Mouse (Mus musculus): ENCODE measurements around the gene Olfr550. TPM values are rescaled to one million over a fixed set of nuclear protein-coding genes. Genes with fewer than 3 reads are reported as not detected.

The Olfr550 gene
- polyA plus RNA-seq, 1 experiment from 2014 or later = not detected

Other genes starting within 250 kb of the Olfr550 start
- 145 and 148 TPM in 2 replicates for gene Rrm1, start 129.7 kb upstream of the Olfr550 start, polyA plus RNA-seq (2014; fragmentation: Nextera tagmentation; extraction: Ambion mirVana)
- 0.22 and 0.60 TPM in 2 replicates for gene Olfr543, start 89.8 kb upstream of the Olfr550 start, polyA plus RNA-seq (2014; fragmentation: Nextera tagmentation; extraction: Ambion mirVana)
- 0.10 TPM in 1 of 2 replicates, not detected in the other for gene Olfr544, start 83.1 kb upstream of the Olfr550 start, polyA plus RNA-seq (2014; fragmentation: Nextera tagmentation; extraction: Ambion mirVana)
- 0.09 TPM in 1 of 2 replicates, not detected in the other for gene Olfr545, start 71.9 kb upstream of the Olfr550 start, polyA plus RNA-seq (2014; fragmentation: Nextera tagmentation; extraction: Ambion mirVana)
- gene Olfr547, start 36.7 kb upstream of the Olfr550 start, polyA plus RNA-seq (2014; fragmentation: Nextera tagmentation; extraction: Ambion mirVana) = not detected in 2 replicates
- gene Olfr548-ps1, start 30.5 kb upstream of the Olfr550 start, polyA plus RNA-seq (2014; fragmentation: Nextera tagmentation; extraction: Ambion mirVana) = not detected in 2 replicates
- gene Olfr549, start 21.6 kb upstream of the Olfr550 start, polyA plus RNA-seq (2014; fragmentation: Nextera tagmentation; extraction: Ambion mirVana) = not detected in 2 replicates
- 0.97 and 2.1 TPM in 2 replicates for gene Trim21, start 6.0 kb upstream of the Olfr550 start, polyA plus RNA-seq (2014; fragmentation: Nextera tagmentation; extraction: Ambion mirVana)
- gene Olfr551, start 20.4 kb downstream of the Olfr550 start, polyA plus RNA-seq (2014; fragmentation: Nextera tagmentation; extraction: Ambion mirVana) = not detected in 2 replicates
- gene Olfr552, start 26.3 kb downstream of the Olfr550 start, polyA plus RNA-seq (2014; fragmentation: Nextera tagmentation; extraction: Ambion mirVana) = not detected in 2 replicates
- gene Olfr553, start 46.8 kb downstream of the Olfr550 start, polyA plus RNA-seq (2014; fragmentation: Nextera tagmentation; extraction: Ambion mirVana) = not detected in 2 replicates
- gene Olfr554, start 67.0 kb downstream of the Olfr550 start, polyA plus RNA-seq (2014; fragmentation: Nextera tagmentation; extraction: Ambion mirVana) = not detected in 2 replicates
- gene Olfr555, start 87.4 kb downstream of the Olfr550 start, polyA plus RNA-seq (2014; fragmentation: Nextera tagmentation; extraction: Ambion mirVana) = not detected in 2 replicates
- gene Olfr556, start 93.5 kb downstream of the Olfr550 start, polyA plus RNA-seq (2014; fragmentation: Nextera tagmentation; extraction: Ambion mirVana) = not detected in 2 replicates
- 17.0 and 22.1 TPM in 2 replicates for gene Trim68, start 115.9 kb downstream of the Olfr550 start, polyA plus RNA-seq (2014; fragmentation: Nextera tagmentation; extraction: Ambion mirVana)
- not detected in 2 replicates for gene Olfr557, start 124.5 kb downstream of the Olfr550 start, polyA plus RNA-seq (2014; fragmentation: Nextera tagmentation; extraction: Ambion mirVana)
- gene Olfr558, start 130.8 kb downstream of the Olfr550 start, polyA plus RNA-seq (2014; fragmentation: Nextera tagmentation; extraction: Ambion mirVana) = 0.13 and 0.17 TPM in 2 replicates
- gene Olfr33, start 147.6 kb downstream of the Olfr550 start, polyA plus RNA-seq (2014; fragmentation: Nextera tagmentation; extraction: Ambion mirVana) = not detected in 2 replicates
- not detected in 2 replicates for gene Olfr559, start 156.0 kb downstream of the Olfr550 start, polyA plus RNA-seq (2014; fragmentation: Nextera tagmentation; extraction: Ambion mirVana)
- gene Olfr560, start 187.9 kb downstream of the Olfr550 start, polyA plus RNA-seq (2014; fragmentation: Nextera tagmentation; extraction: Ambion mirVana) = not detected in 2 replicates
- 0.18 and 0.49 TPM in 2 replicates for gene Olfr78, start 188.0 kb downstream of the Olfr550 start, polyA plus RNA-seq (2014; fragmentation: Nextera tagmentation; extraction: Ambion mirVana)
- not detected in 2 replicates for gene Olfr561, start 199.8 kb downstream of the Olfr550 start, polyA plus RNA-seq (2014; fragmentation: Nextera tagmentation; extraction: Ambion mirVana)
- gene Olfr564, start 232.0 kb downstream of the Olfr550 start, polyA plus RNA-seq (2014; fragmentation: Nextera tagmentation; extraction: Ambion mirVana) = not detected in 2 replicates

All from stomach, embryonic 14.5 days (tissue).